Mouse (Mus musculus): ENCODE results near the gene Efcab9. TPM values are rescaled to one million over a fixed set of nuclear protein-coding genes. Genes with fewer than 3 reads are reported as not detected.

Gene Efcab9
- polyA plus RNA-seq, 1 experiment = 0.38 TPM

DNA sequence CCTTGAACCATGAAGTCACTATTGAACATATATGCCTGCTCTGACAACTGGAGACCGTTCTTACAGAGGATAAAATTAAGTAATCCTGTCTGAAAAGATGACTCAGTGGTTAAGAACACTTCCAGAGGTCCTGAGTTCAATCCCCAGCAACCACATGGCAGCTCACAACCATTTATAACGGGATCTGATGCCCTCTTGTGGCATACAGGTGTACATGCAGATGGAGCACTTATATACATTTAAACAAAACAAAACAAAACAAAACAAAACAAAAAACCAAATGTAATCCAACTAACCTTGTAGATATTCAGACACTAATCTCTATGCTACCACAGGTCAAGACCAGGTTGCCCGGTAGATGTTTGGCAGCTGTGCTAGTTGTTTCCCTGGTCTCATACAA is 44.4 kb downstream of the Efcab9 start:
- peaks cover 36% of the 10 kb centered on the region for H3K4me1 ChIP-seq
- H3K27me3 ChIP-seq (replicated peaks) = no peaks in the 10 kb centered on the region
- no peaks in the 10 kb centered on the region for H3K9me3 ChIP-seq
- H3K36me3 ChIP-seq (replicated peaks; ENCODE audit: low read length) = no peaks in the 10 kb centered on the region
- H3K4me3 ChIP-seq (replicated peaks) = no peak overlapping the region
- TF ChIP-seq GATA1 (IDR thresholded peaks at IDR 0.05; ENCODE audit: borderline replicate concordance, low read length) (no peak), FLI1 (IDR thresholded peaks at IDR 0.05; ENCODE audit: low read length) (no peak)

DNA sequence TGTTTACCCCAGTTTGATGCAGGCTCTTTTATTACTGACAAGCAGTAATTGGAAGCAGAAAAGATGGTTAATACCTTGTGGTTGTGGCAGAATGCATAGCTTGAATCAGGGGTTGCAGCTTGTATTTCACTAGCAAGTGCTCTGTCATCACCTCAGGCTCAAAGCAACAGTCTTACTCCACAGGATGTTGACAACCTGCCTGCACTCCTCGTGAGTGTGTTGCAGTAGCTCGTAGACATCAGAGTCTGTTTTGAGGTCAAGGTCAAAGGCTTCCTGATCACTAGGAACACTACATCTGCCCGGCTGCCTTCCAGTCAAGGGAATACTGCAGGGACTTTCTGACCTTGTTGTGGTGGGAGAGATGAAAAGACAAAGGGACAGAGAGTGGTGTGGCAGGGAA is 45.3 kb downstream of the Efcab9 start:
- no peak for TF ChIP-seq GATA1 (IDR thresholded peaks at IDR 0.05; ENCODE audit: borderline replicate concordance, low read length)
- TF ChIP-seq FLI1 (IDR thresholded peaks at IDR 0.05; ENCODE audit: low read length) = no peak
- no peaks in the 10 kb centered on the region for H3K36me3 ChIP-seq (replicated peaks; ENCODE audit: low read length)
- H3K27me3 ChIP-seq (replicated peaks) = no peaks in the 10 kb centered on the region
- H3K4me1 ChIP-seq = peaks cover 36% of the 10 kb centered on the region
- no peak overlapping the region for H3K4me3 ChIP-seq (replicated peaks)
- no peaks in the 10 kb centered on the region for H3K9me3 ChIP-seq

DNA sequence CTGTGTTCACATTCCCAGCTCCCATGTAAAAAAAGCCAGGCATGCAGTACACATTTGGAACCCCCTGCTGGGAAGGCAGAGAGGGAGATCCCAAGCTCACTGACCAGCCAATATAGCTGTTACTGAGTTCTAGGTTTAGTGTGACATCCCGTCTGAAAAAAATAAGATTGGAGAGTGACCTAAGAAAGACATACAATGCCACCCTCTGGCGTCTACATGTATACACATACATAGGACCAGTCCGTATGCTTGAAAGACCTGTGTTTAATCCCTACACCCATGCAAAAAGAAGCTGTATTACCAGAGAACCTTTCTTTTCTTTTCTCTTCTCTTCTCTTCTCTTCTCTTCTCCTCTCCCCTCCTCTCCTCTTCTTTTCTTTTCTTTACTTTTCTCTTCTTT is 46.6 kb downstream of the Efcab9 start:
- no peaks in the 10 kb centered on the region for H3K9me3 ChIP-seq
- no peak for TF ChIP-seq GATA1 (IDR thresholded peaks at IDR 0.05; ENCODE audit: borderline replicate concordance, low read length)
- TF ChIP-seq FLI1 (IDR thresholded peaks at IDR 0.05; ENCODE audit: low read length) = no peak
- H3K27me3 ChIP-seq (replicated peaks) = no peaks in the 10 kb centered on the region
- no peaks in the 10 kb centered on the region for H3K36me3 ChIP-seq (replicated peaks; ENCODE audit: low read length)
- no peak overlapping the region for H3K4me3 ChIP-seq (replicated peaks)
- H3K4me1 ChIP-seq = peaks cover 25% of the 10 kb centered on the region

DNA sequence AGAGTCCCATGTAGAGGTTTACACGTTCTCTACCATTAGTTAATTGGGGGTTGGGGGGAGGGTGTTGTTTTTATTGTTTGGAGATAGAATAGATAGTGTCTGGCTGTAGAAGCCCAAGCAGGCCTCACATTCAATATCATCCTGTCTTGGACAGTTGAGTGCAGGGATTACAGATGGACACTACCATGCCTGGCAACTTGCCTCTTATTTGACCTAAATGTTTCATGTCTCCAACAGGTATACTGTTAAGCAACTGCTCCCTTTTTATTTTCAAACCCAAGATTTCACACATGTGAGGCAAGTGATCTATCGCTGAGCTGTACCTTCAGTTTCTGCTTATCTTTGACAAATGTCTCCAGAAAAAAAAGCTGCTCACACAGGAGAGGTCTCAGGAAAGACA is 50.4 kb downstream of the Efcab9 start:
- TF ChIP-seq FLI1 (IDR thresholded peaks at IDR 0.05; ENCODE audit: low read length) = no peak
- TF ChIP-seq GATA1 (IDR thresholded peaks at IDR 0.05; ENCODE audit: borderline replicate concordance, low read length) = no peak
- H3K27me3 ChIP-seq (replicated peaks) = no peaks in the 10 kb centered on the region

DNA sequence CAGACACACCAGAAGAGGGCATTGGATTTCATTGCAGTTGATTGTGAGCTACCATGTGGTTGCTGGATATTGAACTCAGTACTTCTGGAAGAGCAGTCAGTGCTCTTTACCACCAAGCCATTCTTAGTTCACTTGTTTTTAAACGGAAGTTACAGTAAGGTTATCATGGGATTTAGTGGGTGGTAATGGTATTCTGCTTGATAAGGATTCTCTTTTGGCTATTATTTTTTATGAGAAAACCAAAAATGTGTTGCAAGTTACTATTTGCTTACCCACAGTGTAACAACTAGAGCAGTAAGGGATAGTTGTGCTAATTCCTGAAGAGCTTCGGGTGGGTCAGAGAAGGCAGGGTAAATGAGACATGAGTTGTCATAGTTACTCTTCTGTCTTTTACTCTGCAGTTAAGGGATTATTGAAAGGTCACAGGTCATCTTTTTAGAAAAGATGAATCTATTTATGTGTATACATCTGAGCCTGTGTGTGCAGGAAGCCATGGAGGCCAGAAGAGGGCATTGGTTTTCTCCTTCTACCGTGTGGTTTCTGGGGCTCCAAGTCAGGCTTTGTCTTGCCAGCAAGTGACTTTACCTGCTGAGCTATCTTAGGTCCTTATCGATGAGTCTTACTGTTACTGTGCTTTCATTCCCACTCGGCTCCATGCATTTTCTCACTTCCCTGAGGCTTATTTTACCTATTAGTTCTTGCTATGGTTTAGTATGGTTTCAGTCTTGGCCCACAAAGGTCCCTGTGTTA is 56.2 kb downstream of the Efcab9 start:
- Histone ChIP-seq H3K27me3 (replicated peaks) (no peaks in the 10 kb centered on the region), H3K4me1 (peaks cover 32% of the 10 kb centered on the region), H3K36me3 (replicated peaks; ENCODE audit: low read length) (no peaks in the 10 kb centered on the region), H3K4me3 (replicated peaks) (no peak overlapping the region), H3K9me3 (no peaks in the 10 kb centered on the region)
- TF ChIP-seq GATA1 (IDR thresholded peaks at IDR 0.05; ENCODE audit: borderline replicate concordance, low read length) (no peak), FLI1 (IDR thresholded peaks at IDR 0.05; ENCODE audit: low read length) (no peak)

More for the DNA sequence above, 50.4 kb downstream of the Efcab9 start:
- Histone ChIP-seq H3K36me3 (replicated peaks; ENCODE audit: low read length) (no peaks in the 10 kb centered on the region), H3K4me3 (replicated peaks) (no peak overlapping the region), H3K4me1 (peaks cover 19% of the 10 kb centered on the region), H3K9me3 (no peaks in the 10 kb centered on the region)

DNA sequence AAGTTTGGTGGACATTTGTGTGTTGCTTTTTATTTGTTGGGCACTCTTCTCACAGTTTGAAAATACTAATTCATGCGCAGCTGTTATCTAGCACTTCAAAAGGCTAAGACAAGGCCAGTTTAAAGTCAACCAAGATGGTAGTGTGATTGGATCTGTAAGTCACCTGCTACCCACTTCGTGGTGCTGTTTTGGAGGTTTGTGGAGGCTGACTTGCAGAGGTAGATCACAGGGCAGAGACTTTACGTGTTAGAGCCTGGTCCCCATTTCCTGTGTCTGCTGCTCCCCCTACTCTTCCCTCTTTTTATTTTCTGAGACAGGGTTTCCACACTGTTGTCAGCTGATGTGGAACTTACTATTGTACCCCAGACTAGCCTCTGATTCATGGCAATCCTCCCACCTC is 57.2 kb downstream of the Efcab9 start:
- Histone ChIP-seq H3K27me3 (replicated peaks) (no peaks in the 10 kb centered on the region), H3K4me3 (replicated peaks) (no peak overlapping the region), H3K9me3 (no peaks in the 10 kb centered on the region), H3K36me3 (replicated peaks; ENCODE audit: low read length) (no peaks in the 10 kb centered on the region), H3K4me1 (peaks cover 27% of the 10 kb centered on the region)
- TF ChIP-seq GATA1 (IDR thresholded peaks at IDR 0.05; ENCODE audit: borderline replicate concordance, low read length) (no peak), FLI1 (IDR thresholded peaks at IDR 0.05; ENCODE audit: low read length) (no peak)

Other genes starting within 250 kb of the Efcab9 start
- 5,345 and 12,498 TPM in 2 replicates for gene Hba-a1, start 248.6 kb downstream of the Efcab9 start, polyA plus RNA-seq (2012; ENCODE audit: insufficient read depth, low replicate concordance)
- gene Hbq1b, start 245.1 kb downstream of the Efcab9 start, polyA plus RNA-seq (2012; ENCODE audit: insufficient read depth, low replicate concordance) = 2.9 TPM in 1 of 2 replicates, not detected in the other
- gene Hba-a2, start 235.6 kb downstream of the Efcab9 start, polyA plus RNA-seq (2012; ENCODE audit: insufficient read depth, low replicate concordance) = 578 and 1,883 TPM in 2 replicates
- not detected in 2 replicates for gene Hbq1a, start 232.0 kb downstream of the Efcab9 start, polyA plus RNA-seq (2012; ENCODE audit: insufficient read depth, low replicate concordance)
- 1.3 and 2.1 TPM in 2 replicates for gene Sh3pxd2b, start 184.3 kb downstream of the Efcab9 start, polyA plus RNA-seq (2012; ENCODE audit: insufficient read depth, low replicate concordance)
- gene Ubtd2, start 76.7 kb downstream of the Efcab9 start, polyA plus RNA-seq (2012; ENCODE audit: insufficient read depth, low replicate concordance) = 0.96 TPM in 1 of 2 replicates, not detected in the other
- 21.6 and 28.3 TPM in 2 replicates for gene Stk10, start 1.2 kb upstream of the Efcab9 start, polyA plus RNA-seq (2012; ENCODE audit: insufficient read depth, low replicate concordance)
- gene Fbxw11, start 110.6 kb upstream of the Efcab9 start, polyA plus RNA-seq (2012; ENCODE audit: insufficient read depth, low replicate concordance) = 2.9 and 13.1 TPM in 2 replicates